Mouse (Mus musculus) left cerebral cortex, adult 18-20 months (tissue): ENCODE data around the gene Gkn3. TPM values are rescaled to one million over a fixed set of nuclear protein-coding genes. Genes with fewer than 3 reads are reported as not detected.

Experiments
- DNase-seq, 2 experiments: peaks; one replicate each; pipeline ENCODE4 v3.0.0; 2021 to 2022; ENCODE audit warnings: low spot score in 2 of 2, mixed read lengths in 1 of 2
- long read RNA-seq, 2 experiments: library from polyadenylated mRNA; stranded (forward); transcript quantifications; one replicate each; pipeline ENCODE4 v2.0.0; 2021
- total RNA-seq, 2 experiments: library from RNA; stranded (reverse); gene quantifications; 2 replicates each; pipeline ENCODE4 v1.2.3; 2021

Gkn3 gene
- 1 to 10 TPM; 3.7 to 4.0 TPM for total RNA-seq
- long read RNA-seq, experiment 1, partial matches to known transcripts: 1 of 4 reads
- long read RNA-seq, experiment 1, other reads (novel, unspliced or antisense): 0 of 4 reads
- long read RNA-seq, experiment 2, partial matches to known transcripts: 0 of 6 reads
- long read RNA-seq, experiment 2, other reads (novel, unspliced or antisense): 2 of 6 reads

GRCm38 (mm10) chr6:87388877-87389276 is at the start of gene Gkn3:
TSS of gene Gkn3 (minus strand) at chr6:87388935.
- no peak for DNase-seq

- DNase-seq: no peak
Observed at GRCm38 (mm10) chr6:87436745-87437144, 48.0 kb upstream of the Gkn3 start.

GRCm38 (mm10) chr6:87435791-87436190 is 47.1 kb upstream of the Gkn3 start:
- no peak for DNase-seq

GRCm38 (mm10) chr6:87428487-87429044 is 39.8 kb upstream of the Gkn3 start, which contains the start of gene Bmp10:
TSS of gene Bmp10 (plus strand) at chr6:87428994.
- no peak for DNase-seq

DNA sequence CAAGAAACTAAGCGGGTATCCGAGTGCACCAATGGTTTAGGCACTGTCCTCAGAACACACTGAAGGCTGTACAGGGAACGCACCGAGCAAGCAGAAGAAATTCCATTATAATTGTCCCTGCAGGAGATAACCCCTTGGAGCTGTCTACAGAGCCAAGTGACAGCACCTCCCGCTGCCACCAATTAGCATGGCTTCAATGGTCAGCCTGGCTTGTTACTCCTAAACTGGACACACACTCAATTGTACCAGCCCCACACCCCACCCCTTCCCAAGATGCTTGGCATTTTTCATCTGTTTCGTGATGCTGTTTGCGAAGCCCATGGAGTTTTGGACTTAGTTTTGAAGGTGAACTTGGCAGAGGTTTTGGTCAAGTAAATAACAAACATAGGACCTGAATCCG is 38.9 kb upstream of the Gkn3 start:
- DNase-seq: no peak

DNA sequence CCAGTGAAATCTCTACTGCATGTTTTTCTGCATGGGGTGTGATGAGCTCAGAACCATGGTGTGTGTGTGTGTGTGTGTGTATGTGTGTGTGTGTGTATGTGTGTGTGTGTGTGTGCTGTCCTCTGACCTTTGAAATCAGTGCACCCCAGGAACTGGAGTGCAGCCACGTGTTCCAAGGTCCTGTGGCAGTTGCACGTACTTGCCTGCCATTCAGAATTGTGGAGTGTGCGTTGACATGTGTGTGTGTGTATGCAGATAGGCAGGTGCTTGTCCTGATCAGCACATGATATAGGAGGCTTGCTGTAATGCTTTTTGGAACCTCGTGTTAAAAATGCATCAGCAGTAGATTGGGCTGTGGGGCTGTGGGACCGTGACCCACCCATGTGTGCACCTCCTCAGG is 38.2 kb upstream of the Gkn3 start:
- no peak for DNase-seq

DNA sequence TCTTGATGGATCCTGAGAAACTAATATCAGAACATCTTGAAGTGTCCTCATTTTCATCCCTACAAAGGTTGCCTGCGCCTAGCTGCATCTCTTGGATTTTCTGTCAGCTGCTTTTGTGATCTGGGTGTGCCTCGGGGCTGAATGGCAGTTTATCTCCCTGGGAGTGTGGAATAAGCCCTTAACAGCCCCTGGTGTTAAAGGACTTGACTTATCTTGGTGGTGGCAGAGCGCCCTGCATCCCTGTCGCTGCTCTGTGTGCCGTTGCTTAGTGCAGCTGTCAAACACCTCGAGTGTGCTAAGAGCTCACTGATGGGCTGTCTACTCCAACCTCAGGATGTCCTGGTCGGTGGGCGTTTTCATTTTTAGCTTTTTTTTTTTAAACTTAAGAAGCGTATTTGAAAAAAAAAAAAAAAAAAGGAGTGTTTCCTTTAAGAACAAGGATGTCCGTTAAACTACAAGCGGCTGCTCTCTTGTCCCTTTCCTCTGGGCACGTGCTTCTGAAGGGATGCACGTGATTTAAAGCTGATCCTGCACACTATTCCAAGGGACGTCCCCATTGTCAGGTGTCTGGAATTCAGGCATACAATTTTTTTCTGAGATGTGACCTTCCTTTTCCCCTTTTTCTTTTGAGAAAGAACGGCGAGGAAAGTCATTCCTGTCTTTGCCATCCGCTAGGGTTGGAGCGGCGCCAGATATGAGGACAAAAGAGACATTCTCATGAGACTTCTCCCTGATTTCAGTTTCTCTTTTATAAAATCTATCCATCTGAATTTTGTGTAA is 35.5 kb upstream of the Gkn3 start:
- peak; percentile 12 to 20 for DNase-seq

DNA sequence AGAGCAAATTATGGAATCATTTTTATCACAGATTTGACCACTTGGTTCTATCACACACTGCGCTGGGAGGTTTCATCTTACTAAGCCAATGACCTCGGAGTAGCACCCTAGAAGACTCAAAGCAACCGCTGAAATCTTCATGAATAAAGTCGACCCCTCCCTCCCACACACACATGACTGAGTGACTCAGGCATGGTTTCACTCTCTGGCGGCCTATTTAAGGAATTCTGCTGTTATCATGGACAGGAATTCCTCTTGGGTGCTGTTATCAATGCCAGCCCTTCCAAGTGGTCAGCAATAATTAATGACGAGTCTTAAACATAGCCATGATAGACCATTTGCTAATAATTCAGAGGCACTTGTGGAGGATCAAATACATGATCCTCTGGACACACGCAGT is 33.6 kb upstream of the Gkn3 start:
- no peak for DNase-seq

- DNase-seq: no peak
Observed at GRCm38 (mm10) chr6:87412011-87412410, 23.3 kb upstream of the Gkn3 start.

GRCm38 (mm10) chr6:87401456-87401855 is 12.7 kb upstream of the Gkn3 start:
- DNase-seq: no peak

DNA sequence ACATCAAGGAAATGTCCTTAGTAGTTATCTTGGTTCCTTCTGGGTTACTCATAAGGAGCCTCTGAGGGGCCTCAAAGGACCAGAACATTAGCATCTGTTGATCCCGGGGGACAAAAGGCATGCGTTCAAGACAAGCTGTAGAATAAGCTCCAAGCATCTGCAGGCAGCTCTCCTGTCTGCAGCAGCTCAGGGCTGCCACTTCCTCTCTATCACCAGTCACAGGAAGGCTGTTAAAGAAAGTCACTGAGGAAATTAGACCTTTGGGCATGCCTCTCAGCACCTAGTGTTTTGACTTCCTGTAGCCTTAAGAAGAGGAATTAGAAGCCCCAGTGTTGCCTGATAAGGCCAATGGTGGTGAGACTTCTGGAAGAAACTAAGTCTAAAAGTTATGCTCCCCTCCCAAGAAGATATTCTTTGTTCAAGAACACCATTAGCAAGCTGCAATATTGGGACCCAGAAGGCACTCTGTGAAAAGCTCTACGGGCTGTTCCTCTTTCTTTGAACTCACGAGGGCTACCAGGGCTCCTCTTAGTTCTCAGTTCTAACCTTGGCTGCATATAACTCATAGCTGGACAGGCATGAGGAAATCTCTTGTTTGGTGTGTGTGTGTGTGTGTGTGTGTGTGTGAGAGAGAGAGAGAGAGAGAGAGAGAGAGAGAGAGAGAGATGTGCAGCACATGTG is 11.3 kb upstream of the Gkn3 start:
- no peak for DNase-seq

DNA sequence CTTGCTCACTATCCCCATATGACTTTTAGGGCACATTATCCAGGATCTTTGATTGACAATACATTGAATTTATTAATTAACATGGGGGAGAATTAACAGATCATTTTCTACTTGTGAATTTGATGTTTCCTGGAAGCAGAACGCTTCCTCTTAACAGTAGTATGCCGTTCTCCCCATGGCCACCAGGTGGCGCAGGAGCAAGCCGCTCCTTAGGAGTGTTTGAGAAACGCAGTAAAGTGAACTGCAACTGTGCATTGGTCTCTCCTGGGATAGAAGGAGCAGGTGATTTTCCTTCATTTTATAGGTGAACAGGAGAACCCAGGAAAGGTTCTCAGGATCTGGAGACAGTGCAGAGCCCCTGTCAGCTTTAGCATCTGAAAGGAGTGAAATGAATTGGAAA is 10.4 kb upstream of the Gkn3 start:
- DNase-seq: peak; percentile 72 to 84

DNA sequence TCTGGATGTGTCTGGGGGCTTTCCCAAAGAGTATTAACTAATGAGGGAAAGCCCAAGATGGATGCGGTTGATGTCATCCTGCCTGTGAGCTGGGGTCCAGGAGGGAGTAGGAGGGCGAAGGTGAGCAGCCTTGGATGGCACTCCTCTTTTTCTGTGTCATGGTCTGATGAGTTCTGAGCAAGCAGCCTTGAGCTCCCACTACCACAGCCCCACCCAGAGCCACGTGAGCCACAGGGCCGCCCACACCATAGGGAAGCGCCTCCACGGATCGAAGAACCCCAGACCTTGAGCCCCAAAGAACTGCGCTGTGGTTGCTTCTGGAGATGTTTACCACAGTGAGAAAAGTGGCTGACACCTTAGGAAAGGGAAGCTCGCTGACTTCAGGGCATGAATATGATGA is 6.0 kb upstream of the Gkn3 start:
- no peak for DNase-seq

- DNase-seq: no peak
Observed at GRCm38 (mm10) chr6:87393466-87394205, 4.9 kb upstream of the Gkn3 start.

GRCm38 (mm10) chr6:87389455-87389989 is 787 bp upstream of the Gkn3 start:
- DNase-seq: no peak

DNA sequence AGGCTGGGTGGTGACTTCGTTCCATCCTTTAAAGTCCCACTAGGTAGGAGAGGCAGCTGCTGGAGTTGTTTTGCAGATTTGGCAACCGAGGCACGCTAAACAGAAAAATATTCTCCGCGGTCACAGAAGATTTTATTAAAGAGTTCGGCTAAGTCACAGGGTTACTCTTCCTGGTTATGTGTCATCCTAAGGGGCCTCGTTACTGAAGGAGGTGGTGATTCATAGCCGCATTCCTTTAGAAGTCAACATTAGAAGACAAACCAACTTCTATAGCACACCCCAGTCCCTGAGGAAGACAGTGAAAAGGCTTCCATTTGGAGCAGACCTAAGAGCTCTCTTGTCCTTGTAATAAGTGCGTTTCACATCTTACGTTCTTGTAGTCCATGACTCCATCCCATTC is 2.1 kb downstream of the Gkn3 start:
- no peak for DNase-seq

- peak; percentile 76 to 78 for DNase-seq
Observed at GRCm38 (mm10) chr6:87386203-87386602, 2.5 kb downstream of the Gkn3 start.

DNA sequence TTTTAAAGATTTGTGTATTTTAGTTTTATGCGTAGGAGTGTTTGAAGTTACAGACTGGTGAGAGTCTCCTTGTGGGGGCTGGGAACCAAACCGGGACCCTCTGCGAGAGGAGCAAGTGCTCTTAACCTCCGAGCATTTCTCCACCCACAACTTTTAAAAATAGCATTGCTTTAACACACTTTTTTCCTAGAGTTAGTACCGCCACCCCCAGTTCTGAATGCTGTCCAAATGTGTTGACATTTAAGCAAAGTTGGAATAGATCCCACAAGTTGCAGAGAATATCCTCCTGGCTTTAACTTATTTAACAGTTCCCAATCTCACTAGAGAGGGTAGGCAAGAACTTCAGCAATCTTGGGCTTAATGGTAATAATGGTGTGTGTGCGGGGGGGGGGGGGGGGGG is 4.0 kb downstream of the Gkn3 start:
- DNase-seq: peak; percentile 12 to 21

DNA sequence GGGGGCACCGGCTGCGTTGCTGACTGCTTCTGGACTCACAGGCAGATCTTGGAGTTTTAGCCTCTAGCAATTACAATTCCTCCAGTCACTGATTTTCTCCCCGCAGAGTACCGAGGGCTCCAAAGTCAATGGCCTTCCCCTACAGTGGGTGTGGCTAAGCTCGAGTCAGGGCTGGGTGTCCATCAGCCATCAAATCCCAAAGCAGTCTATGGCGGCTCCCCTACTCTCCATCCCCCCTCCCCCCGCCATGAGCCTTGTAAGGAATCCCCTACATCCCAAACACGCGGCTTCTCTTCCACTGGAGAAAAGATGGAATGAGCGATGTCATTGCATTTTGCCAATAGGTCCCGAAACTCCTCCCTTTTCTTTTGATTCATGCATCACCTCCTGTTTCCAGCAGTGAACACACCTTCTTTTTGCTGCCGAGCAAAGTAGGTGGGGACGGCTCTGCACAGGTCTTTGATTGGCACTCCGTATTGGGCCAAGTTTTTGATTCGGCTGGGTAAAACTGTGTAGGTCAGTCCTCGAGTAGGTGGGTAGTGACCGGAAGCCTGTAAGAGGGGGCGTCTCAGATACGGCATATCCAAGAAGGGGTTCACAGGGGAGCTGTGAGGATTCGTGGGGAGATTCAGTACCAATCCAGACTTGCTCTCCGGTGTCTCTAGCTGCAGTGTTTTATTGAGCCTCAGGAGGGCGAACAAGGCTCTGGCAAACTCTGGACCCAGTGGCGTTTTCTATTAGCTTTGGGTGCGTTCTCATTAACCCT is 4.6 kb downstream of the Gkn3 start:
- DNase-seq: peak; percentile 27 to 30

DNA sequence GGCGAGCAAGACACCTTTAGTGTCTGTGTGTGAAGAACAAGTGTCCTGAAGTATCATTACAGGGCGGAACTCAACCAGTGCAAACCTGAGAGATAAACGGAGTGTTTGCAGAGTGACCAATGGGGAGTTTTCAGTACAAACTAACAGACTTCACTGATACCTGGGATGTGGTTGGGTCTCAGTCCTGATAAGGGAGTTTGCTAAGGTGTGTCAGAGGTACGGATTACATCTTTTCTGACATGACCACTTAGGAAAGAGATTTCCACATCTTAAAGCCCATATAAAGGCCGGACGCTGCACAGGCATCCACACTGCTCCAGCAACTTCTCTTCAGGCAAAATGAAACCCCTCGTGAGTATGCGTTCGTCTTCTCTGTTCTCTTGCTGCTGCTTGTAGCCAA is 15.7 kb downstream of the Gkn3 start, which contains the start of gene Gkn2:
Gene Gkn2, plus strand, starts transcription at position 301 of the 400 bp plus-strand sequence.
- DNase-seq: no peak
